Mouse (Mus musculus): ENCODE data around the gene 4930579F01Rik.
A peak's percentile ranks its signal among the peaks of the same experiment; 100 is the strongest.
"Not testable (repeated sequence)": the region's sequence is repeated elsewhere in the genome, so short reads cannot be mapped to it uniquely, and the experiment has no call there.

4930579F01Rik gene

DNA sequence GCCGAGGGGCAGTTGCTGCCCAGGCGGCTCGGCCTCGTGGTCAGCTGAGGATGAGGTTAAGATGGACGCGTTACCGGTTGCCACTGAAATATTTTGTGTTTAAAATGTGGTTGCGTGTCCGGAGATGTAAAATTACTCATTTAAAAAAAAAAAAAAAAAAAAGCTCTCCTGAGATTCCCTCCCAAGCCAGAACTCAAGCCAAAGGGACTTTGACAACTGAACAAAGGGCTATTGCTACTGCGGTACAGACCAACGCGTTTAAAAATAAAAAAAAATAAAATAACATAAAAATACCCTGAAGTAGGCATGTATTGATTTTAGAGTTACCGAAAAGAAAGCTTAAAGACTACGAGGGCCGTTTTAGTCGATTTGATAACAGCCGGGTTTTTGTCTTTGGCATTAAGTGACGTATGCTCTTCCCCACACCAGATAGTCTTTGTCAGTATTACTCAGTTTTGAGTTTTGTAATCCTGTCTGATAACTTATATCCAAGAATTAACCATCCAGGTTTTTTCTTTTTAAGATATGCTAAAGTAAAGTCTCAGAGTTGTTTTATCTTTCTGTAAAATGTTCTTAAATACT is 49.5 kb downstream of the 4930579F01Rik start:
- DNase-seq: no peak

DNA sequence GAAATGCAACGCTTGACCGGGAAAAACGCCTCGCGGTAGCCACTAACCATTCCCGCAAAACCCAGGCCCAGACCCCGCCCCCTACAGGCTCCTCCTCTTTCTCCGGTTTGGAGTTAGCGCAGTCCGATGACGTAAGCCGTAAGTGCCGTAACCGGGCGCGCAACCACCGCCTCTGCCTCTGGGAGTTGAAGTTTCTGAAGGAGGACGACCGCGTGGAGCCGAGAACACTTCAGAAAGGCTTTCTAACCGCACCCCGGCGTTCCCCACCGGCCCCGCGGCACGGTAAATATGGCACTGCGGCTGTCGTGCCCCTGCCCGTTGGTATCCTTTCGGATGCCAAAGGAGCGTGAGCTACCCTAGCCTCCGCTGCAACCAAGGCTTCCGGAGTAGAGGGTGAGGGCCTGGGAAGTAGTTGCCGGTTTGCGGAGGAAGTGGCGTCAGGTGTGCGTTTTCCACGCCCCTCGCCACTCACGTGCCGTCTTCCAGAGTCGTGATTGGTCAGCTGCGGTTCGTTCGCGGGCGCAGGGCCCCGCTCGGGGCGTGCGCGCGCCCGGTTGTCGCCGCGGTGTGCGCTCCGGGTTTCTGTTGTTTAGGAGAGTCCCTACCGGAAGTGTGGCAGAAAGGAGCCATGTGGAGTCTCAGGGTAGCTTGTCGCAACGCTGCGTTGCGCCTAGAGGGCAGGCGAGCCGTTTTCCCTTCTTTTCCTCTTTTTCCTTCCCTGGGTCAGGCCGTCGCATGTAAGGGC is 50.1 kb downstream of the 4930579F01Rik start, which contains the start of gene Trmt10a:
Trmt10a (plus strand) TSS at position 134 of the 745 bp plus-strand sequence.
- DNase-seq: peak; percentile 93 to 95

DNA sequence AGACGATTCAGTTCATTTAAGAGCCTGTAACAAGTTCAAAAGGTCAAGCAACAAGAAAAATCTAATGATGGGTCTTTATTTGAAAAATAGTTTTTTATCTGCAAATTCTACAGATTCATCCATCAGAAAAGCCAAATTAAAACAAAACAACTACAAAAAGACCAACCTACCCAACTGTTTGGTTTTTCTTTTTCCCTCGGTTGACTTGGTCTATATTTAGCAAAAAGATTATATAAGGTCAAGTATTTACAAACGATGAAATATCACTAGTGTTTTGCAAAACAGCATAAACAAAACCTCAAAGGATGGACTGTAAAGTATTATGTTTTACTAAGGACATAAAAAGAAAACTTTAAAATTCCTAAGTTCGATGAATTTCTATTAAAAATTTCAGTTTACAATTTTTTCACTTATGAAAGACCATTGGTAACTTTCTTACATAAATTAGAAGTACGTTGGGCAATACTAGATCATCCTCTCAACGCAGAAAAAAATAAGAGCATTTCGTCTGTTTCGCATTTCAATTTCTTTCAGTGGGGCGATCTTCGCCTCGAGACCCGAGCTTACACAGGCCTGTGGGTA is 50.8 kb downstream of the 4930579F01Rik start:
- DNase-seq: no peak

DNA sequence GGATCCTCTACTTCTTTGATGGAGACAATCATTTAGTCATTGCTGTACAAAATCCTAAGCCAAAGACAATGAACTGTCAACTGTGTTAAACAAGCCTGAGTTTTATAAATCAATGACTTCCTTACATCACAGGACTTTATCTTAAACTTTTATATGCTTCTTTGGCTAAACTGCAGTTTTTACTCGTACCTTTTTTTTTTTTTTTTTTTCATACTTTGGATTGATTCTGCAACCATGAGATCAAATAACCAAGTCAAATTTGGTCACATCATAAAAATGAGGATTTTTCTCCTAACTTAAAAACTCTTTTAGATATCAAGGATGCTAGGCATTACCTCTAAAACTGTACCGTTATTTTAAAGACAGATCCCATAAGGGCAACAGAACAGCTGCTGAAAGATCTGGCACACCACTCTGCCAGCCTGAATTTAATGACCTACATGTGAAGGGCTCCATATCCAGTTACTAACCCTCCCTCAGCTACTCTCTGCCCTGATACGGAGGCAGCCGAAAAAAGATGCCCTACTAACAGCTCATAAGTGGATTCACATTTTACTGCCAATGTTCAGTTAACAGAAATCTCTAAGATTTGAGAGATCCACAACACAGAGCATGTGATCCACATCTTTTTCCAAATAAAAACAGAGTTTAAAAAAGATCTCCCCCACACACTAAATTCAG is 51.4 kb downstream of the 4930579F01Rik start:
- no peak for DNase-seq

DNA sequence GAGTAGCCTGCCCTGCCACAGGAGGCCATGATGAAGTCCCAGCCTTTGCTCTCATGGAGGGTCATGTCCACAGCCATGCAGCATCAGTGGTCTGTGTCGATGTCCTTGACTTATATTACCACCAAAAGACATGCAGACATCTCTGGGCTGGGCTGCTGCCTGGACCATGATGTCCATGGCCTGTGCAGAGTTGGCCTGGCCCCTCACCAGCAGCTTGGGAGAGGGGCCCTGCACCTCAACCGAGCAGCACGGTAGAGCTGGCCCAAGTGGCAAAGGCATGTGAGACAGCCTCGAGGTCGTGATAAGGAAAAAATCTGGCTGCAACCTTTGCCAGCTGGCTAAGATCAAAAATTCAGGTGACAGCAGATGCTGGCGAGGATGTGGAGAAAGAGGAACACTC is 54.0 kb downstream of the 4930579F01Rik start:
- DNase-seq: no peak

DNA sequence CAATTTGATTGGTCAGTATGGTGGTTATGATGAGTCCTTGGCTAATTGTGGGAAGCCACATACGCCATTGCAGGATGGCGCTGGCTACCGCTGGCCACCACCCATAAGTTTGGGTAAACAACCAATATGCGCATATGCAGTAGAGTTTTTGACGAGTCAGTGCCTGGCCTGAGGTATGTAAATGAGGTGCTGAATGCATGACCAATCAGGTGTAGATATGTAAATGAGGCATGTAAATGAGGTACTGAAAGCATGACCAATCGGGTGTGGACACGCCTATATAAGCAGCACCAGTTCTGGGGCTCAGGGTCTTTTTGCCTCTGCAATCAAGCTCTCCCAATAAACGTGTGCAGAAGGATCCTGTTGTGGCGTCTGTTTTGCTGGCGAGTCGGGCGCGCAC is 55.5 kb downstream of the 4930579F01Rik start:
- not testable (repeated sequence) for DNase-seq

DNA sequence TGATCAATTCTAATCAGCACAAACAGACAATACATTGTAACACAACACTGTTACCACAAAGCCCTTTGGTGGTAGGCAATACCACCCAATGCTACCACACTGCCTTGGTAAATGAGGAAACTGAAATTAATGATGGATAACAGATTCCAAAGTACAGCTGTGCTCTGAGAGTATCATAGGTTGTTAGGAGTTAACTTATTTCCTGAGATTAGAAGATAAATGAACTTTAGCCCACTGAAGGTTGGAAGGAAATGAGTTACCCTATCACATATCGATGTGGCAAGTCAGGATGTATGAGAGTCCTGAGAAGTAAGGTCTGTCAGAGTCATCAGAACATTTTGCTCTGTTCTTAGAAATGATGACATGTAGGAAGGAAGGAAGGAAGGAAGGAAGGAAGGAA is 59.1 kb downstream of the 4930579F01Rik start:
- DNase-seq: no peak

DNA sequence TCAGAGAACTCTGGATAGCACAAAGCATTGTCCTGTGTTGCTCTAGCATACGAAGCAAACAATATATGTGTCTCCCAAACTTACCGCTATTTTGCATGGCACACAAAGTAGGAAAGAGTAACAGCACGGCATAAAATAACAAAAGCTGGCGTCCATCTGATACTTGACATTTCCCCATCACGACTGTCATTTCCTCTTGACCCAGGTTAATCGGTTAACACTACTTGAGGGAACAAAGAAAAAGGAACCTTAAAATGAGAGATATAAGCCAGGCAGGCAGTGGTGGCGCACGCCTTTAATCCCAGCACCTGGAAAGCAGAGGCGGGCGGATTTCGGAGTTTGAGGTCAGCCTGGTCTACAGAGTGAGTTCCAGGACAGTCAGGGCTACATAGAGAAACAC is 59.7 kb downstream of the 4930579F01Rik start:
- no peak for DNase-seq

DNA sequence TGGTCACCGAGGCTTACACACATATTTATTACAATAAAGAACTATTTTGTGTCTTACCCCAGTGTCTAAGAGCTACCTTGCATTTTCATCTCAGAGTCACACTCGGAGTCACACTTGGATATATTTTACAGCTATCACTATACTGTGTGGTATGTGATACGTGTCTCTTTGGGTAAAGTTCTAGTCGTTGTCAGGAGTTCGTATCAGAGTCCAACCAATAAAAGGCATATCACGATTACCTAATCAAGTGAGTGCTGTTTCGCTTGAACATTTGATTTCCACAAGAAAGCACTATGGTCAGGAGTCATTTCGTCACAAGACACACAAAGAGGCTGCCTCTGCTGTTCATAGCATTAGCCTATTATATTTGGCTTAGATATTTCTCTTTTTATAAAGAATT is 60.2 kb downstream of the 4930579F01Rik start:
- DNase-seq: no peak

DNA sequence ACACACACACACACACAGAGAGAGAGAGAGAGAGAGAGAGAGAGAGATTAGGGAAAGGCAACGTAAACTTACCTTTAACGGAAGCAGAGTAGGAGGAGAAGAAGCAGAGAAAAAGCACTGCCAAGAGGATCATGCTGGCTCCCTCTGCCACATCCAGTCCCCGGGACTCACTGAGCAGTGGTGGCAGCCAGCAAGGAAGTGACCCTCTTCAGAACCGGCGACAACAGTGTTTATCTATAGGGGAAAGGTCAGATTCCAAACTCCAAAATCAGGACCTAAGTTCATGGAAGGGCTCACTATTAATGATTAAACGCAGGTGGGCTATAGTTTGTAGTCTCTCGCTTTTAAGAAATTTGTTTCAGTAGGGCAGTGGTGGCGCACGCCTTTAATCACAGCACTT is 62.5 kb downstream of the 4930579F01Rik start:
- DNase-seq: no peak

DNA sequence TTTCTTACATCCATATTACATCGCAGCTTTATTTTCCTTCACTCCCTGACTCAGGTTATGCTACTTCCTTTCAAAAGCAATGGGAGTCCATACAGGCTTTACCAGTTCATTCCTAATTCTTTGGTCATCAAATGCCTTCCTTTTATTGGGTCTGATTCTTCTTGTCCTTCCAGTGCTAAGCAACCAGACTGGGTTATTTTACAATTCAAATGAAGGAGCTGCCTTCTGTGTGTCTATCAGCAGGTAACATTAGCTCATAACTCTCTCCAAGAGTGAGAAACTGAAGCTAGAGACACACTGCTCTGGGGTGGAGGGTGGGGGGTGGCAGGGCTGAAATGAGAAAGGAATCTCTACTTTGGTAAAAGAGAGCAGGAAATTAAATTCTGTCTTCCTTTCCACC is 62.9 kb downstream of the 4930579F01Rik start:
- no peak for DNase-seq

DNA sequence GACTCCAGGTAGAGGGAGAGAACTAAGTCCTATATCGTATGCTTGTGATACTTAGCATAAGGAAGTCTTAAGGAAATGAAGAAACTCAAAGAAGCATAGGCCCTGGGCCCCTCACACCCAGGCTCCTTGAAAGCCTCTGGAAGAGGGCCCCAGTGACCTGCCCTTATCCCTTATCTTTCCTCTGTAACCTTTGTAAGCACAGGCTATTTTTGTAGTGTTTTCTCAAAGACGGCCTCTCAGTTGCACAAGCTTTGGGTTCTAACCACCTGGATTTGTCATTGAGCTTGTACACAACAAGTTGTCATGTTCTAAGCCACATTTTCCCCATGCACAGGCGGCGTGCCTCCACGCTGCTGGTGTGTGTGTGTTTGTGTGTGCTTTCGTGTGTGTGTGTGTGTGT is 64.5 kb downstream of the 4930579F01Rik start:
- no peak for DNase-seq

DNA sequence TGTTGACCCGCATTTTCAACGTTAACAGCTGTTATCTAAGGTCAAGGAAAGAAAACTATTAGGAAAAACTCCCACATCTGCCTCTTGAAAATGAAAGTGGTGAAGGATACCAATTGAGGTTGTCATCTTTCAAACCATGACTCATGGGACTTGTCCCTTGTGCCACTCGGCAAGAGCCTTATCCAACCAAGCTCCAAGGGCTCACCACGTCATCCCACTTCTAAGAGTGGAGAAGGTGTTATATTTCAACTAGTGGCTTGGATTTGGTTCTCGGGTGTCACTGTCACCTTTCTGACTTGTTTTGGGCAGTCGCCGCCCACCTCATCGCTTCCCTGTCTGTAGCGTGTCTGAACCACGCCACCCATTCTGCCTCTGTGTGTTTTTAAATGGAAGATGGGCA is 69.8 kb downstream of the 4930579F01Rik start:
- DNase-seq: no peak

DNA sequence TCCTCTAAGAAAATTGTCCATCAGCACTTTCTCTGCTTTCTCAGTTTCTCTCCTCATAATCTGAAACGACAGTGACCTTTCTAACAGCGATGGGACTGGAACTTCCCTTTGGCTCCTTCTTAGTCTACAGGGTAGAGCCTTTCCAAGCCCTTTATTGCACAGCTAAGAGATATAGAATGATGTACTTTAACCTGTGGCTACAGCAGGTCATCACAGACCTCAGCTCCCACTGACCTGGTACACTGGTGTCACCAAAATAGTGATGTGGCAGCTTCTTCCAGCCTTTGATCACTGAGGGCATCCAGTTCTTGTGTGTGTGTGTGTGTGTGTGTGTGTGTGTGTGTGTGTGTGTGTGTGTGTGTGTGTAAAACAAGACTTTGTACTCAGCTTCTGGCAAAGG is 72.2 kb downstream of the 4930579F01Rik start:
- no peak for DNase-seq

DNA sequence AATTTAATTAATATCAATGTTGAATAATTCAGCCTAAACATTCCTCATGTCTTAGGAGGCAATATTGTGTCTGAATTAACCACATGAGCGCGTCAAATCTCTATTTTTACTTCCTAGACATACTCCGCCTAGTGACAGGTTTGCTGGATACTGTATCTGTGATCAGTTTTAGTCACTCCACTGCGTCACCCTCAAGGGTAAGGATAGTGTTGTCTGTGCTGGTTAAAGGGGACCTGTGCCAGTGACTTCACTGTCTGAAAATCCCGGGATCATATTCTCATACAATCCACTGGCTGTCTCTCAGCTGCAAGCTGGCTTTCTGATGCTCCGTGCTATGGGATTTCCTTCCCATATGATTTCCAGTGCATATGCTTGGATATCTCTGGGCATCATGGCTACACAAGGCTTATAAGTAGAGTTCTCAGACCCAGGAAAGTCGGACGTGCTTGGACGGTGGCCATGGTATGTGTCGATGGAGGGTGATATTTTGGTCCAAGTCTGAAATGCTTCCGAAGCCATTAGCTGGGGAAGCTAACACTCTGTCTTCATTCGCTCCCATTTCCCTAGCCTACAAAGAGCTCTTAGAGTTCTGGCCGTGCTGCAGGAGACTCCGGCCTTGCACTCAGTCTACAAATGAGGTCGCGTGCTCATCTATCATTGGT is 74.0 kb downstream of the 4930579F01Rik start:
- no peak for DNase-seq

DNA sequence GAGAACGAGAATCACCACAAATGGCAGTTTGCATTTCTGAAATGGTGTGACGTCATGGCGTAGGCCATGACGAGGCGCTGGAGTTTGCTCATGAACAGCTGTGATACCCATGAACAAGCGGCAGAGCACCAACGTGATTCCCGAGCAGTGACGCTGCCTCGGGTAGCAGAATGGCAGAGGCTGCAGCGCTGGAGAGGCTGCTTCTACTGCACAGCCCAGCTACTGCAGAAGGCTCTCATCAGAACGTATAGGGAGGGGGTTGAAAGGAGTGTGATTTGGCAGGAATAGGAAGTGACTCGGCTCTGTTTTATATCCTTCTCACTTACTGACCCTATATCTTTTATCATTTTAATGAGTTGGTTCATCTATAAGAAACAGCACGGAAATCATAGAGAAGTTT is 74.8 kb downstream of the 4930579F01Rik start:
- no peak for DNase-seq

DNA sequence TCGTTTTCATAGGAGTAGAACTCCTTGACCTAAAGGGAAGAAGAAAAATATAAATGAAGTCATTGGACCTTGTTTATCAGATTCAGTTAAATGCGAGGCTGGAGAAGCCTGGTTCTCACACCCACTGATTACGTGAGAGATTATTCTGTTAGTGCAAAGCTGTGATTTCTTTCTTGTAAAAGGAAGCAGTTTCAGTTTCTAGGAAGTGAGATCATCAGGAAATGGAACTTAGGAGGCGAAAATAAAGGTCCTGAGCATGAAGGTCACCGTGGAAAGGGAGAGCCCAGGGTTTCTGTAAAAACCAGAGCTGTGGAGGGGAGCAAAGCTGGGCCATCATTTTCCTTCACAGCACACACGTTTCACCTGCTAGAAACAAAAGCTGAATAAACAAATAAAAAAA is 75.2 kb downstream of the 4930579F01Rik start:
- DNase-seq: no peak

DNA sequence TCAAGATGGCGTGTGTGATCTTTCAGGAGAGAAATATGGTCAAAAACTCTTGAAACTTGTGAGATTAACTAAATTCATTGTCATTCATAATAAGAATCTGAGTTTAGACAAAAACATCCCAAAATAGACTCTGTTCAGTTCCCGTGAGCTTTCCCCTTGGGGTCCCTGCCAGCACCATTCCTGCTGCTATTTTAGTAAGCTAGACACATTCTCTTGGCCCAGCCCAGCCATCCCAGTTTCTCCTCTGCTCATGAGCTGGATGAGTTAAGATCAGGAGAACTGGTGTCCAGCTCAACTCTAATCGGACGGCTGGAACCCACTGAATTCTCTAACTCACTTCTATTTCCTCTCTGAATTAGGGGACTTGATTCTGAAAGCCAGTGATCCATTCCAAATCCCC is 76.8 kb downstream of the 4930579F01Rik start:
- DNase-seq: no peak

DNA sequence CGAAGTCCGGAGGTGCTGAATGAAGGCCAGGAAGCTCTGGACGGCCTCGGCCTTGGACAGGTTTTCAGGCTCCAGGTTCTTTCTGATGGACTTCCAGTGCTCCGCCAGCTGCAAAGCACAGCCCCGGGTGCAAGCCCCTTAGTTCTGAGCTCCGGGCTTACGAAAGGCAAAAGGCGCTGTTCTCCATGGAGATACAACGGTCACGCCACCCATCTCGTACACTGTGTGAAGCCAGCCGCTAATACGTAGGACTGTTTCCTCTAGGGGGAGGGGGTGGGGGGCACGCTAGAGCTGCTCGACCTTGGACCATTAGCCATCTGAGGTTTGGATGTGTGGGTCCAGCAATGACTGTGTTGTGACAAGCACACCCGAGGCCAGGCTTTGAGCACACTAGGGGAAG is 79.5 kb downstream of the 4930579F01Rik start:
- no peak for DNase-seq

Data from thymus, adult 18-20 months (tissue).